Mouse (Mus musculus) brain, embryonic 18.5 days (tissue): Measurements from ENCODE around the gene Tmem9b.

Experiments
- DNase-seq: peaks from one replicate; pipeline ENCODE4 v3.0.0-alpha.2; 2012; ENCODE audit warnings: low read depth, low spot score

Gene Tmem9b

DNA sequence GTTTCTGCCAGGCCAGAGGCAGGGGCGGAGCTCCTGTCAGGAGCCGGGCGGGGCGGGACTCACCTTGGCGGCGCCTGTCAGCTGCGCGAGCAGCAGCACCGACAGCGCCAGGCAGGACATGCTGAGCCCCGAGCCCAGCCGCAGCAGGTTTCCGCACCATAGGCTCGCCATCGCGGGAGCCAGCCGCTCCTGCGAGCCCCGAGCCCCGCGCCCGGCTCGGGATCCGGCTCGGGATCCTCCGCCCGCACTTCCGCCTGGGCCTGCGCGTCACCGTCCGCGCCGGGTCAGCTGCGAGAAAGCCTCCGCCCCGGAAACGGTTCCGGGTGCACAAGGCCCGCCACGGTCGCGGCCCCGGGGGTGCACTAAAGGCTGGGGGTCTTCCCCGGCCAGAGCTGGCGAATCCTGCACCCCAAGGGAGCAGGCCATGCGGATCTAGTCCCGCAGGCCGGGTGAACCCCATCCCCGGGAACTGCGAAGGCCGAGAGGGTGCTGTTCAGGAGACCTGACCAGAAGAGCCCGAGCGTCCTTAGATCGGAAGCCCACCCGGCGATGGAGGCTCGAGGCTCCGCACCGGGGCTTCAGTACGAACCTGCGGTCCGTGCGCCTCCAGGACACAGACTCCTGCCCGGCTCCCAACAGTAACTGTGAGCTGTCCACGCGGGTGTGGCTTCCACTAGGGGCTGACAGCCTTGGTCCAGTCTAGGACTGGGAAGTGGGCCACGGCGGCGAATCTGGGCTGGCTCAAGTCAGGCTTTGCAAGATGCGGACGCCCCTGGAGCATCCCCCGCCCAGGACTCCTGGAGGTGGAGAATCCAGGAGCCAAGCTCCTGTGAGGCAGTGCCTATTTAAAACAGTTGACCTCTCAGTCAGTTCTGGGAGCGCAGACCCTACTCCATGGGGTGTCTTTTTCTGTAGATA, at the start of gene Tmem9b:
Gene Tmem9b (minus strand): TSS at position 868 of the 918 bp plus-strand sequence.
- peak; percentile 43 for DNase-seq

DNA sequence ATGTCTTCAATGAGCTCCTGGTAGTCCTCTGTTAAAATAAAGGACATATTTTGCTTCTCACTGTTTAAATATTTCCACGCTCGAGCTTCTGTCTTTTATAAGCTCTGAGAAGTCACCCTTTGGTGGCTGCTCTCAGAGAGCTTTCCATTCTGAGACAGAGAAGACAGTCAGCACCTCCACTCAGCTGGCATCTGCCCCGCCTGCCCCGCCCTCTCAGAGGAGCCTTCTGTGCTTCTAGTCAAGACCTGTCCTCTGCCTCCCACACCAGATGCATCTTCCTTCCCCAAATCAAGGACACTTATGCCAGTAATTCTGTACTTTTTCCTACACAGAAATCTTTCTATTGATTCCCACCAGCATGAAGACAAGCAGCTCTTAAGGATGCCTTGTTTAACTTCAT, 48.0 kb upstream of the Tmem9b start:
- DNase-seq: no peak

DNA sequence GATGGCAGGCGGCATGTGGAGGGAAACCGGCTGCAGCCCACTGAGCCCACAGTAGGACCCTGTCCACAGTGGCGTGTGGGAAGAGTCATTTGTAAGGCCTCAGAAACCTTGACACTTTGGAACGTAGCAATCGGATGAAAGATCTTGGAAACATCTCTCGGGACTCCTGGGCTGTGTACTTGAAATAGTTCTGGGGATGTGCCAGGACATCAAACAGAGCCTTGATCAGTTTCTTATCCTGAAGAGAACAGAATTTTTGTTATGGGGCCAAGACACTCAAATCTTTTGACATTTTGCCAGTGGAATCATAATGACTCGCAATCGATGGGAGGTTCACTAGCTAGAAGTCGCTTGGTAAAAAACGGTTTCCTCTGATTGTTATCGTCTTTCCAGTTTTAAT, 46.5 kb upstream of the Tmem9b start:
- no peak for DNase-seq

DNA sequence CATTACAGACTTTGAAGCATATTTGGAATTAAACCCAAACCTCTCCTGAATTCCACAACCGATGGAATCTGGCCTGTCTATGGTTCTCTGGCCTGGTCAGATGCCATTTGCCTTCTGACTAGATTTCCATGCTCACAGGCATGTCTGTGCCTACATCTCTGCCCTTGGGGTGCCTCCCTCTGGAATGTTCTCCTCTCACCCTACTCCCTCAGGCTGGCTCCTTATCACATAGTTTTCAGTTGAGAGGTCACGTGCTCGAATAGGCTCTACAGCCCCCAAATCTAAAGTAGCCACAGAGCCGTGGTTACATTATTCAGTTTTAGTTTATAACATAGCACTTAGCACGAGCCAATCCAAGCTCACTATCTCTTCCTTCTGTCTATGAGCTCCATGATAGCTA, 42.9 kb upstream of the Tmem9b start:
- DNase-seq: no peak

DNA sequence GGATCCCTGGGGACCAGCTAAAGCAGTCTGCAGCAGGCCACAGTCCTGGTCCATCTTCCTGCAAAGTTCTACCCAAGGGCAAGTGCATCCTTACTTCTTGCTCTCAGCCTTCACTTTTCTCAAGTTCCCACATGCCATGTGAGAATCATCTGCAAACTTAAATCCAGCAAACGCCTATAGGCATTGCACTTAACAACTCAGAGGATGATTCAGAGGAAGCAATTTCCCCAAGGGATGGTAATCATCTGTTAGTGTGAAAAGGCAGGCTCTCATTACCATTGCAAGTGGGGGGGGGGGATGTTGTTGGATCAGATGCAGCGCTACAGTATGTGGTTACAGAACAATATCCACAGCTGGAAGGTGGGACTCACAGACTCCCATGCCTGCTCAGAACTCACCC, 41.9 kb upstream of the Tmem9b start:
- DNase-seq: no peak

DNA sequence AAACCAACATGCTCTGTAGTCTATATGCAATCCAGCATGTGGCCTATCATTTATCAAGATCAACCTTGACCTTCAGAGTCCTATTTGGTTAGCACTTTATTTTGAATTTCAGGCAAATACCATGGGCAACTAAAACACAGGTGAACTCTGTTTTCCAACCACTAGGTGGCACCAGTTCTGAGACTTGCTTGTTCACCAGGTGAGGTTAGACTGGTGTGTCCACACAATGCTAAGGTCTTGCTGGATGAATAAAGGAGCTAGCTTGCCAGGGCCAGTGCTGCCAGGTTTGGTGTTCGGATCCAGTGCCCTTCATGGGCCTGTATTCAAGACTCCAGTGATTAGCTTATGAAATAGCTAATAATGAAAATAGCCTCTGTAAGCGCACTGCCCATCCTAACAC, 40.1 kb upstream of the Tmem9b start:
- no peak for DNase-seq

DNA sequence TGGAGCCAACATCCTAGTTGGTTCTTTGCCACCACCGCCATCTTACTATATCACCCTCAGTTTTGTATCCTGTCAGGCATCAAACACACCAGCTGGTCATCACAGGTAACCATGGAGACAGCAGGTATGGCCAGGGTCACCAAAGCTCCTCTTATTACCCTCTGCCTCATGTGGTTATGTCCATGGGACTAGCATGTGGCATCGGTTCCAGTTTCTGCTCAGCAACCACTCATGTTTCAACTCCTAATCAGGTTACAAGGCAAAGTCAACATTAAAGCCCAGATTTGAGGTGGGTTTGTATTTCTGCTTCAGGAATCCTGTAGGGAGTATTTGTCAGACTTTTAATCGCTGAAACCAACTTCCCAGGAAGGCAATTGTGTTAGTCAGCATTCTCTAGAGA, 38.1 kb upstream of the Tmem9b start:
- no peak for DNase-seq

DNA sequence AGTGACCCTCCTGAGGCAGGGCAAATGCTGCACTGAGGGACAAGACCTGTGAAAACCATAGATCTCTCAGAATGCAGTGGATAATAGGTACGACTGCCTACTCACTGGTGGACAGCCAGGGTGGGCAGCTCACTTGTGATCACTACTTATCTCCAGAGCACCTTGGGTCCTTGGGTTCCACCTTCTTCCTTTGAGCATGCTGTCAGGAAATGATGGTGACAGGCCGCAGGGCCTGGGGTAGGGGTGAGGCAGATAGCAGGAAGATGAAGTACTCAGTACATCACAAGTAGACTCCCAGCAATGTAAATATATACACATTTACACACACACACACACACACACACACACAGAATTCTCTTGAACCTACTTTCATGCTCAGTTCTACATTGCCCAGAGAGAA, 35.2 kb upstream of the Tmem9b start:
- no peak for DNase-seq

DNA sequence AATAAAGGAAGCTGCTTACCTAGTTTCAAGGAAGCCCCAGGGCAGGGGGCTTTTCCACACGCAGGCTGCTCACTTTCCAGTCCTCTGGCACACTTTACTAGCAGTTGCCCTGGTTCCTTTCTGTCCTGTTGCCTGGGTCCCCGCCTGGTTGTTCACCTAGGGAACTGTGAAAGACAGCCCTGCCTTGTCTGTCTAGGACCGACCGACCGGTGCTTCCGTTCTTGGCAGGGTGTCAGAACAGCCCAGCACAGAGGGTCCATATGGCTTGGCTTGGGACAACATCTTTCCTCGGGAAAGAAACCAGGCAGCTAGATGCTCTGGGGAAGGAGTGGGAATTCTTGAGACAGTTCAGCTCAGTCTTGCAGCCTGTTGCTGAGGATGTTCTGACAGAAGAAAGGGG, 30.6 kb upstream of the Tmem9b start:
- DNase-seq: no peak

DNA sequence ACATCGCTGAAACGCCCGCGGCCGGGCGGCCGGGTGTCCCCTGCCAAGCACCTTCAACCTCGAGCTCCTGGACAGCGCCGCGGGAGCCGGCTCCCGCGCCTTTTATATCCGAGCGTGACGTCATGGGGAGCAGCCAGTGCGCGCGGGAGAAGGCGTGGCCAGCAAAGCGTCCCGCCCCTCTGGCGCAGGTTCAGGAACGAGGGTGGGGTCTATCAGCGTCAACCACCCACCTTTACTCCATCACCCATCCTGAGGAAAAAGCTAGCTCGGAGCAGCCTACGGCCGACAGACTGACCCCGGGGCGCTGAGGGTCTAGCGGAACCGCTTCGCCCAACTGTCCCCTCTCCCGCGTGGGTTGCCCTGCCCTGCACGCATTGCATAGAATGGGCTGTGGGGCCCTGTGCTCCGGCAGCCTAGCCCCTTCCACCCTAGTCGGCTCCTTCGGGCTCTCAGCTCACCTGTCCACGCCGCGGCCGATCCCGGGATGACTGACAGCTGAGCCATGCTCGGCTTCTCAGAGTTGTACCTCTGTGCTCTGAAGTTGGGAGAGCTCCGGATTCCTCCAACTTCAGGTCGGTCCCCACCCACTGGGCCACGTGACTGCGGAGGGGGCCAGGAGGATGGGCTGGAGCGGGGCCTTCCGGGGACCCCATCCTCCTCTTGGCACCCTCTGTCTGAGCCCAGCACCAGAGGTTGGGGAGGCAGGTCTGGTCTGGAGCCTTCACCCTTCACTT, 29.0 kb upstream of the Tmem9b start, which contains the start of gene Nrip3:
Gene Nrip3 (minus strand): TSS at position 556 of the 734 bp plus-strand sequence.
- peak; percentile 49 for DNase-seq

DNA sequence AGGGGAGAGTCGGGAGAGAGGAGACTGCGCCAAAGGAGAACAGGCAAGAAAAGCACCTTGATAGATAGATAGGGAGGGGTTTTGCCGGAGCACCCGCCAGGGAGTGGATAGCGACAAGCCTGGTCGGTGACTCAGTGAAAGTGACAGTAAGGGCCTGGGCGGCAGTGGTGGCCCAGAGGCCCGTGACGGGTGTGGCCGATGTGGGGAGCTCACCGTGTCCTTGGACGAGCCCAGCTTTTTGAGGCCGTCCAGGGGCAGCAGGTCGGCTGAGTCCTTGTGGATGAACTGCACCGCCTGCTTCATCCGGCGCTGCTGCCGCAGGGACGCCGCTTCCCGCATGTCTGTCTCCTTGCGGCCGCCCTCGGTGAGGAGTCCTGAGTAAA, 28.4 kb upstream of the Tmem9b start:
- no peak for DNase-seq

DNA sequence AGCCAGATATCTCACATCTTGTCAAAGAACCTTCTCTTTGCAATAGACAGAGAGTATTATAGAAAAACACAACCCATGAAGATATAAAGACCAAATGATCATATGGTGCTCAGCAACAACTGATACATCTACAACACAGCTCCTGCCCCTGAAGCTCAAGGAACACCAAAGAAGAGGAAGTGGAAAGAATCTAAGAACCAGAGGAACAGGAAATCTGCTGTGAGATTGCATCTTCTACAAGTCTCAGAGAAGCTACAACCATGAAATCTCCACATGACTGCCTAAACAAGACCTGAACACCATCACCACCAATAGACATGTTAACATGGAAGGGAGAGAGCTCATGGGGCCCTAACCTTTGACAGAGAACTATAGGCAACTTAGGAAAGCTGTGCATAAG, 19.6 kb upstream of the Tmem9b start:
- DNase-seq: no peak

DNA sequence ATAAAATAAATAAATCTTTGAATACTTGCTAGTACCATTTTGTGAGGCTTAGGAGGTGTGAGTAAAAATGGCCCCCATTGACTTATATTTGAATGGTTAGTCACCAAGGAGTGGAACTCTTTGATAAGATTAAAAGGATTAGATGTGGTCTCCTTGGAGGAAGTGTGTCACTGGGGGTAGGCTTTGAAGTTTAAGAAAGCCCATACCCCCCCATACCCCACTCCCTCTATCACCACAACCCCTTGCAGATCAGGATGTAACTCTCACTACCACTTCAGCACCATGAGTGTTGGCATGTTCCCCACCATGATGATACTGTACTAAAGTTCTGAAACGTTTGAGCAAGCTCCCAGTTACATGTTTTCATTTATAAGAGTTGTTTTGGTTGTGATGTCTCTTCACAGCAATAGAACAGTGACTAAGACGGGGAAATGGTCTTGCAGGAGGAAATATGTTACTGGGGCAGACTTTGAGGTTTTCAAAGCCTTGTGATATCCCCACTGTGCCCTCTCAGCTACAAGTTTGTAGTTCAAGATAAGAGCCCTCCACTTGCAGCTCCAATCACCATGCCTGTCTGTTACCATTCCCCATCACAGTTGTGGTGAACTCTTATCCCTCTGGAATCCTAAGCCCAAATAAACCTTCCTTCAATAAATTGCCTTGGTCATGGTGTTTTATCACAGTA, 16.2 kb upstream of the Tmem9b start:
- no peak for DNase-seq

DNA sequence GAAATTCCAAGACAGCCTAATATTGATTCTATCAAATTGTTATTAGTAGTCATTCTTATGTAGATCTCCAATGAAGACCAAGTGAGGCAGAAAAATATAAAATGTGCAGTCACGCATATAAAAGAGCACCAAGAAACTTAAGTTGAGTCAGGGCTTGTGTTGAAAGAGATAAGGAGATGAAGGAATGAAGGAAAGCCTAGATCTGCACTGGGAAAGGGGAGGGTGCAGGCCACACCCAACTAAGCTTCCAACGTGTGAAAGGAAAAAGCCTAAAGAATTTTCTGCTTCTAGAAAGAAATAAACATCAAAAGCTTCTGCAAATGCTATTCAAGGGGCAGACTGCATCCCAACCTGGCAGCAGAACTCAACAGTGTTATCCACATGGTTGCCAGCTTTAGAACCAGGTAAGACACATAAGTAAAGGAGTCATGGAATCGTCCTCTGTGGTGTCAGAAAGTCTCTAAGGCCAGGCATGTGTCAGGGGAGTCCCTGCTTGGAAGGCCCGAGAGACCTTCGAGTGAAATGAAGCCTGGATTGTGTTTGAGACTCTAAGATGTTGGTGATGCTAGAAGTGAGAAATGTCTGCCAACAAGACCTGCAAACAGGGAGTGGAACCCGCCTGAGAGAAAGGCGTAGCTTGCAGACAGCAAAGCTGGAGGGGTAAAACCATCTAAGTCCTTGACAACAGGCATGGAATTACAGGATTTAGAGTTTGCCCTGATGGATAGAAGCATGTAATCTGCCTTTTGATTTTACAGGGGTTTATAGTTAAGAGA, 15.1 kb upstream of the Tmem9b start:
- DNase-seq: no peak

DNA sequence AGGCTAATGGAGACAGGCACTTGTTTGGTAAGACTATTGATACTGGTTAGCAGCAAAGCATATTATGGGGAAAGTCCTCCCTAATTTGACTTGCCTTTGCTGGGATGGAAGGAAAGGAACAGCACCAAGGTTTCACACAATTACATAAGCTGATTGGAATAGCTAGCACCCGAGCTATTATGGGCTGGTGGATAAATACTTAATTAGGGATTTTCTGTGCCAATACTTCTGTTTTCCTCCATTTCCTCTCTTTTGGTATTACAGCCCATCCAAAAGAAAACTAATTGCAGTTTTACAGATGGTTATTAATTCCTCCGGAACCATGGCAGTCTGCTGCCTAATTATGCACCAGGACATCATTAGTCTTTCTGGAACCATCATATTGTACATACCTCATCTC, 11.3 kb upstream of the Tmem9b start:
- DNase-seq: no peak

DNA sequence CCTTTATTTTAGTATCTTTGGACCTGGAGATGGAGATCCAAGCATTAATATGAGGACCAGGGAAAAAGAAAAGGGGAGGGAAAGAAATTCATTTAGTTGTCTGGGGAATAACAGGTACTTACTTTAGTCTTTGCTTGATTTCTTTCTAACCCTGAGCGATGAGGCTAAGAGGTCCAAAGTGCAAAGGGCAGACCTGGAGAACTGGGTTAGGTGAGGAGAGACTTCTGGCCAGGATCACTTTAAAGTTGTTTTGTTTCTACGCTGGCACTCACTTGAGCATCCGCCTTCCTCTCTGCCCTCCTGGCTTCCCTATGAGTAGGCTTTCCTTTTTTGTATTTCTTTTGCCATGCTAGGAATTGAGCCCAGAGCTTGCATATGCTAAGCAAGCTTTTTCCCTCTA, 3.6 kb upstream of the Tmem9b start:
- DNase-seq: no peak

DNA sequence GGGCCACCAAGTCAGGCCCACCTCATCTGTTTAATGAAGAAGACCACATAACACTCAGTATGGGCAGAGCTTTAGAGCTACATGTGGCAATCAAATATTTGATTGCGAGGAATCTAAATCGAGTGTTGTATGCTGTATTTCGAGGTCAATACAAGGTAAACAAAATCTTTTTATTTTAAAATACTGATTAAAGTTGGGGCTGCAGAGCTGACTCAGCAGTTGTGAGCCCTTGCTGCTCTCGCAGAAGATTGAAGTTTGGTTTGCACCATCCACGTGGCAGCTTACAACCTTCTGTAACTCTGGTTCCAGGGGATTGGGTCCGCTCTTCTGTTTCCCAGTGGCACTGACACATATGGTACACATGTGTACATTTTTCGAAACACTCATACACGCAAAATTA, 1.4 kb upstream of the Tmem9b start:
- no peak for DNase-seq

DNA sequence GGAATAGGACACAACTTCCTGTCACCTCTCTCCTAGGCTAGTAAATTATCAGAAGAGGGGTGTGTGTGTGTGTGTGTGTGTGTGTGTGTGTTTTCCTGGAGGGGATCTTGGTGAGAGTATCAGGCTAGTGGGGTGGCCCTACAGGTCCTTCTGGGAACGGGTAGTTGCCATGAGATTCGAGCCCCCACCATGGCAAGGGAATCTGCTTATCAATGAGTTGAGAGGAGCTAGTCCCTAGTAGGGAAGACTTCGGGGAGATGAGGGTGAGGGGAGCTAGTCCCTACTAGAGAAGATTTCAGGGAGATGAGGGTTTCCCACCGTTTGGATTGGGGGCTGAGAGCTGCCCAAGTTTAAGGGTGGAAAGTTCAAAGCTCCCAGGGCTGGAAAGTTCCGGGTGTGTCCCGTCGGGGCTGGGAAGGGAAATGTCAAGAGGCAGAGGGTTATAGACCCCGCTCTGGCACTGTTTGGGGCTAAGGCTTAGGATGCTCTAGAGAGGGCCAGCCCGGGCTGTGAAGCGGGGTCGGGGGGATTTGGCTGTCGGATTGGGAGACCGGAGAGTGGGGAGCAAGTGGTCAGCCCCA, 1.2 kb downstream of the Tmem9b start:
- no peak for DNase-seq

DNA sequence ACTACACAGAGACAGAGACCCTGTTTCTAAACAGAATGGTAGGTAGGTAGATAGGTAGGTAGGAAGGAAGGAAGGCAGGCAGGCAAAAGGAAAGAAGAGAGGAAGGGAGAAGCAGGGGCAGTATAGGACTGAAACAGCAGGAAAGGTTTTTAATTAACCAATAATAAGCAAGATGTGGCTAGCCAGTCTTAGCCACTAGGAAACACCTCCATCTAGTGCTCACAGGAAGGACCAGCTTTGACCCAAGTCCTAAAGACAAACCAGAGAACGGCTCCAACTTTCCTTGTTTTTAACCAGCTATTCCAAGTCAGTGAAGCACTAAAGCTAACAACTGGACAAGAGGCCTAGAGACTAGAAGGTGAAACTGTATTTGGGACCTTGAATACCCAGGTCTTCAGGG, 4.9 kb downstream of the Tmem9b start:
- DNase-seq: no peak

DNA sequence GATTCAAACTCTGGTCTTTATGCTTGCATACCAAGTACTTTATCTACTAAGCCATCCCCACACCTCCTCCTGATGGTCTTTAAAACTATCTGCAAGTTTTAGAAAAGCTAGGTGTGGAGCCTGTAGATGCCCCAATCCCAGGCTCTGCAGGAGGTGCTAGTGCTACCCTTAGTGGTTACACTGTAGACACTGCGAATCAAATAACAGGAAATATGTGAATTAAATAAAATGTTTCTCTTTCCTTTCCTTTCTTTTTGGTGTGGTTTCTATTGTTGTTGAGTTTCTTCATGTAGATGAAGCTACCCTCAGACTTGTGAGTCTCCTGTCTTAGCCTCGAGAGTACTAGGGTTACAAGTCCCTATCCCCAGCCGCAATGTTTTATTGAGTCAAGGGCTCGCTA, 11.0 kb downstream of the Tmem9b start:
- DNase-seq: no peak

DNA sequence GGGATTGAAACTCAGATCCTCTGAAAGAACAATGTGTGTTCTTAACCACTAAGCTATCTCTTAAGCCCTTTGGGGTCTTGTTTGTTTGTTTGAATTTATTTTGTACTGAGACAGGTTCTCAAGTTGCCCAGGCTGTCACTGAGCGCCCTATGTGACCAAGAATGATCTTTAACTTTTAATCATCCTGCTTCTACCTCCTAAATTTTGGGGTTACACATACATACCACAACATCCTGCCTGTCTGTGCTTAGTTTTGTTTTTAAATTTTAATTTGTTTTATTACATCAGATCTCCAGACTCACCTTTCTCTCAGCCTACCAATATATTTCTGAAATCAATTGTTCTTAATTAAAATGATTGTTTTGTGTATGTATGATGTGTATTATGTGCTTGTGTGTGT, 11.6 kb downstream of the Tmem9b start:
- no peak for DNase-seq
